Mouse (Mus musculus) MEL (cell line): ENCODE measurements around the gene Lrrc71. TPM values are rescaled to one million over a fixed set of nuclear protein-coding genes. Genes with fewer than 3 reads are reported as not detected.
A peak's percentile ranks its signal among the peaks of the same experiment; 100 is the strongest.

ENCODE experiments used
- DNase-seq: peaks from one replicate; pipeline ENCODE4 v3.0.0; 2011; ENCODE audit warnings: low read depth, low spot score
- H3K27ac ChIP-seq: 2 replicates; pipeline ENCODE4 v1.5.1; 2012; ENCODE audit warnings: low read depth, mild to moderate bottlenecking, control low read depth, low read length, moderate library complexity; ENCODE audit not compliant: control insufficient read depth
- H3K27me3 ChIP-seq, 2 experiments: fragments of 150-350 bp in 1 of 2; sonication (generic) in 1 of 2; 2 replicates each; pipeline ENCODE4 v1.6.1; 2012; ENCODE audit warnings: low read length in 2 of 2, mild to moderate bottlenecking in 2 of 2, improper control_type of control experiment in 1 of 2, moderate library complexity in 1 of 2; ENCODE audit not compliant: insufficient read depth in 2 of 2, control insufficient read depth in 1 of 2
- H3K36me3 ChIP-seq, 2 experiments: 2 replicates each; pipeline ENCODE4 v1.6.1; 2012 to 2014; ENCODE audit warnings: low read length in 2 of 2, improper control_type of control experiment in 1 of 2, inconsistent platforms in 1 of 2, mild to moderate bottlenecking in 1 of 2; ENCODE audit not compliant: insufficient read depth in 2 of 2, control insufficient read depth in 1 of 2
- H3K4me1 ChIP-seq, 2 experiments: fragments of 150-350 bp in 1 of 2; sonication (generic) in 1 of 2; 2 replicates each; pipeline ENCODE4 v1.6.1; 2012; ENCODE audit warnings: low read length in 2 of 2, improper control_type of control experiment in 1 of 2, mild to moderate bottlenecking in 1 of 2; ENCODE audit not compliant: insufficient read depth in 2 of 2, control insufficient read depth in 1 of 2
- H3K4me3 ChIP-seq, 2 experiments: fragments of 150-350 bp in 1 of 2; sonication (generic) in 1 of 2; 2 replicates each; pipeline ENCODE4 v1.5.1; 2012; ENCODE audit warnings: low read depth in 2 of 2, low read length in 2 of 2, mild to moderate bottlenecking in 2 of 2, moderate library complexity in 2 of 2, control low read depth in 1 of 2, improper control_type of control experiment in 1 of 2; ENCODE audit not compliant: control insufficient read depth in 1 of 2, insufficient read depth in 1 of 2
- H3K79me2 ChIP-seq: 2 replicates; pipeline ENCODE4 v1.6.1; 2012; ENCODE audit warnings: mild to moderate bottlenecking, low read length, moderate library complexity; ENCODE audit not compliant: control insufficient read depth, poor library complexity, insufficient read depth
- H3K9ac ChIP-seq: 2 replicates; pipeline ENCODE4 v1.6.1; 2012; ENCODE audit warnings: low read depth, mild to moderate bottlenecking, control low read depth, low read length, moderate library complexity; ENCODE audit not compliant: control insufficient read depth, poor library complexity, severe bottlenecking
- H3K9me3 ChIP-seq: fragments of 150-350 bp; sonication (generic); replicated peaks from 2 replicates; pipeline ENCODE4 v1.6.1; 2012; ENCODE audit warnings: mild to moderate bottlenecking, low read length, improper control_type of control experiment, moderate library complexity; ENCODE audit not compliant: insufficient read depth
- BHLHE40 ChIP-seq: IDR thresholded peaks from 2 replicates; pipeline ENCODE4 v1.6.1; 2012; ENCODE audit warnings: low read depth, mild to moderate bottlenecking, inconsistent platforms, low read length, improper control_type of control experiment, borderline replicate concordance
- ELF1 ChIP-seq: IDR thresholded peaks from 2 replicates; pipeline ENCODE4 v1.6.1; 2014; ENCODE audit warnings: low read depth, mild to moderate bottlenecking, inconsistent platforms, low read length, improper control_type of control experiment, moderate library complexity
- EP300 ChIP-seq, 2 experiments: IDR thresholded peaks; 2 replicates each; pipeline ENCODE4 v1.6.1; 2011; ENCODE audit warnings: improper control_type of control experiment in 2 of 2, low read length in 2 of 2, low read depth in 1 of 2, mild to moderate bottlenecking in 1 of 2
- GABPA ChIP-seq: IDR thresholded peaks from 2 replicates; pipeline ENCODE4 v1.6.1; 2012; ENCODE audit warnings: low read depth, mild to moderate bottlenecking, inconsistent platforms, low read length, improper control_type of control experiment, moderate library complexity
- GATA1 ChIP-seq: IDR thresholded peaks from 2 replicates; pipeline ENCODE4 v1.6.1; 2011; ENCODE audit warnings: low read depth, low read length, improper control_type of control experiment
- HCFC1 ChIP-seq: IDR thresholded peaks from 2 replicates; pipeline ENCODE4 v1.6.1; 2012; ENCODE audit warnings: low read depth, mild to moderate bottlenecking, inconsistent platforms, low read length, improper control_type of control experiment, moderate library complexity
- JUND ChIP-seq: IDR thresholded peaks from 2 replicates; pipeline ENCODE4 v1.6.1; 2011; ENCODE audit warnings: low read depth, mild to moderate bottlenecking, improper control_type of control experiment, low read length
- KAT2A ChIP-seq: conservative IDR thresholded peaks from 2 replicates; pipeline ENCODE4 v1.6.1; 2012; ENCODE audit warnings: low read depth, low read length, improper control_type of control experiment, inconsistent platforms
- MAX ChIP-seq: IDR thresholded peaks from 2 replicates; pipeline ENCODE4 v1.6.1; 2011; ENCODE audit warnings: low read length, improper control_type of control experiment
- MEF2A ChIP-seq: IDR thresholded peaks from 2 replicates; pipeline ENCODE4 v1.6.1; 2014; ENCODE audit warnings: low read depth, mild to moderate bottlenecking, inconsistent platforms, low read length, improper control_type of control experiment; ENCODE audit not compliant: poor library complexity, insufficient replicate concordance, severe bottlenecking; ENCODE audit errors: extremely low read depth
- NRF1 ChIP-seq: IDR thresholded peaks from 2 replicates; pipeline ENCODE4 v1.6.1; 2014; ENCODE audit warnings: low read depth, mild to moderate bottlenecking, inconsistent platforms, low read length, improper control_type of control experiment, moderate library complexity; ENCODE audit not compliant: poor library complexity, insufficient read depth, severe bottlenecking
- TCF12 ChIP-seq: IDR thresholded peaks from 2 replicates; pipeline ENCODE4 v1.6.1; 2014; ENCODE audit warnings: low read depth, mild to moderate bottlenecking, inconsistent platforms, low read length, improper control_type of control experiment, moderate library complexity
- ZKSCAN1 ChIP-seq: IDR thresholded peaks from 2 replicates; pipeline ENCODE4 v1.6.1; 2012; ENCODE audit warnings: low read depth, mild to moderate bottlenecking, inconsistent platforms, low read length, improper control_type of control experiment, moderate library complexity
- ZMIZ1 ChIP-seq: IDR thresholded peaks from 2 replicates; pipeline ENCODE4 v1.6.1; 2012; ENCODE audit warnings: low read depth, mild to moderate bottlenecking, inconsistent platforms, low read length, improper control_type of control experiment, moderate library complexity
- ZNF384 ChIP-seq: IDR thresholded peaks from 2 replicates; pipeline ENCODE4 v1.6.1; 2012; ENCODE audit warnings: low read depth, mild to moderate bottlenecking, inconsistent platforms, low read length, improper control_type of control experiment
- polyA plus RNA-seq, 2 experiments: library from polyadenylated mRNA; stranded (reverse) in 1 of 2; unstranded in 1 of 2; fragments of >175 nt in 1 of 2; fragments of >200 nt in 1 of 2; gene quantifications; 2 replicates each; pipeline versions ENCODE4 v1.2.1 to v1.2.4; 2012; ENCODE audit warnings: low replicate concordance in 2 of 2, low read depth in 1 of 2; ENCODE audit not compliant: insufficient read length in 2 of 2, insufficient read depth in 1 of 2, missing spikeins in 1 of 2
- total RNA-seq: library from RNA; depleted of rRNA; stranded (reverse); fragments of 300-350 nt; gene quantifications from 2 replicates; pipeline ENCODE4 v1.2.3, GENCODE M21; 2012

The Lrrc71 gene
- total and polyA plus RNA-seq, 3 experiments, result 0.04 TPM; not detected in 2

DNA sequence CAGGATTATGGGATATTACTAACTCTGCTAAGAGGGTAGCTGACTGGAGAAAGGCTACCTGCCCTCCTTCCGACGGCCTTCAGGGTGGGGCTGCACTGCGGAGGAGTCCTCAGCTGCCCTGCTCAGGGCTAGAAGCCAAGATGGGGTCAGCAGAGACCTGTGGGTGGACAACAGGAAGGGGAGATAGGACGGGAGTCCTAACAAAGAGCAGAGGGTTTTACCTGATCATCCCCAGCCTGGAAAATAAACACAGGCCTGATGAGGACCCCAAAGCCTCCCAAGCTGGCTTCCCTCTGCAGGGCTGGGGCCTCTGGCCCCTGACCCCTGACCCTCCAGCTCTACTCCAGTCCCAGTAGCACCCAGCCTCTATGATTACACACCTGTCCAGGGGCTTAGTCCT is 14.8 kb upstream of the Lrrc71 start:
- Histone ChIP-seq H3K4me3 (no peak overlapping the region), H3K27me3 (no peaks in the 10 kb centered on the region), H3K4me1 (peaks cover 2 to 3% of the 10 kb centered on the region in 2 experiments; a peak in 2 of 4 replicates), H3K27ac (no peak overlapping the region), H3K9ac (no peak overlapping the region), H3K36me3 (no peaks in the 10 kb centered on the region), H3K9me3 (no peaks in the 10 kb centered on the region), H3K79me2 (no peaks in the 10 kb centered on the region)
- TF ChIP-seq KAT2A, result no peak
- no peak for DNase-seq

DNA sequence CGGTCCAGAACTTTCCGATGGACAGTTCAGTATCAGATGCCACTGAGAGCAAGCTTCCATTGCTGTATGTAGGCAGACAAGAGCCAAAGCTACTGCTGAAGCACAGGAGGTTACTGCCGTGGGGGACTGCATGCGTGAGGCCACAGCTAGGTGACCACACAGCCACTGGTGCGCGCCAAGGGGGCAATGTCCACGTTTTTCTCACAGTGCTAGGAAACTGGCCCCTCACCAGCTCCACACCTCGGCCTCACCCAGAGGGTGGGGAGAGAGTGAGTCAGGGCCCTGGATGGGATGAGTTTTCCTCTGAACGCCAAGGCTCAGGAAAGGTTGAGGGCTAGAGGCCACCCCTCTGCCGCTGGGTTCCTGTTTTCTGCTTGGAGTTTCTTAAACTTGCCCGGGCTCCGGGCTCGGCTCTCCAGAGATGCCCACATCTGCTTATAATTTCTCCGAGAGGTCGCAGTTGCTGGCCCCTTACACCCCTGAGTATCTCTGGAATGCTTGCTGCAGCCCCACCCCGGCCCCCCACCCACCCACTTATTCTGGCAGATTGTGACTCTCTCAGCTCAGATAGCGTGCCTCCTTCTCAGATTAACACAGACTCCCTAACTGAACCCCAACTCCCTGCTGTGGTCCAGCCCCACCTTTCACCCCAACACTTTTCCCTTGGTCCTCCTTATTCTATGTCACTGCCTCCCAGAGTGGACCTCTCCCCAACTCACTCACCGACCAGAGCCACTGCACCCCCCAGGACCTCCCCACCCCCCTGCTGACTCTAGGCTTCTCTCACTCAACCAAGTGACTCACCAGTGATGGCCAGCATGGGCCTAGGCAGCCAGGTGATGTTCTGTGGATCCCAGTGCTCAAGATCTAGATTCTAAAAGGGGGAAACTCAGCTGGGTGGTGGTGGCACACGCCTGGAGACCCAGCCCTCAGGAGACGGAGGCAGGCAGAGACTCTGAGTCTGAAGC is 13.3 kb upstream of the Lrrc71 start:
- Histone ChIP-seq H3K4me3 (no peak overlapping the region), H3K9me3 (no peaks in the 10 kb centered on the region), H3K27ac (no peak overlapping the region), H3K9ac (no peak overlapping the region), H3K36me3 (no peaks in the 10 kb centered on the region), H3K79me2 (no peaks in the 10 kb centered on the region), H3K27me3 (no peaks in the 10 kb centered on the region), H3K4me1 (peaks cover 2 to 3% of the 10 kb centered on the region in 2 experiments; a peak in 2 of 4 replicates)
- DNase-seq, result peak; percentile 11
- TF ChIP-seq ZMIZ1, result no peak
- no peak for TF ChIP-seq ZNF384
- TF ChIP-seq MAX, result no peak
- TF ChIP-seq NRF1, result no peak

DNA sequence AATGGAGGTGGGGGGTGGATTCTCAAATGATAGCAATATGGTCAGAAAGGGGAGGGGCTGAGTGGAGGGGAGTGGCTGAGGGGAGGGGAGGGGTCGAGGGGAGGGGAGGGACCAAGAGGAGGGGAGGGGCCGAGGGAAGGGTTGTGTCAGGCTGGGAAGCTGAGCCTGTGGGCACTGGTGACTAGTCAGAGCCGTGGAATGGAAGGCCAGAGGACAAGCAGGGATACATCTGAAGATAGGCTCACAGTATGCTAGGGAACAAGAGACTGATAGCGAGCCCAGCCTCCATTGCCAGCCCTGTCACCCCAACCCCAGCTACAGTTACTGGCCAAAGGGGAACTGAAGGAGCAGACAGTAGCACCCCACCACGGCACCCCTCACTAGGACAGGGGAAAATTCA is 10.2 kb upstream of the Lrrc71 start:
- H3K79me2 ChIP-seq, result no peaks in the 10 kb centered on the region
- H3K4me1 ChIP-seq, result peaks cover 0 to 3% of the 10 kb centered on the region in 2 experiments; a peak in 1 of 4 replicates
- TF ChIP-seq TCF12 (no peak), ZKSCAN1 (no peak), BHLHE40 (no peak), MEF2A (no peak), JUND (no peak), EP300 (IDR thresholded peaks at IDR 0.05; ENCODE audit: low read depth in 1 of 2, low read length in 2 of 2) (no peak), ELF1 (no peak), GATA1 (no peak), HCFC1 (no peak), GABPA (no peak)

More for the DNA sequence above, 10.2 kb upstream of the Lrrc71 start:
- no peaks in the 10 kb centered on the region; a peak in 1 of 4 replicates for H3K27me3 ChIP-seq
- H3K36me3 ChIP-seq, result no peaks in the 10 kb centered on the region
- H3K4me3 ChIP-seq, result peak overlapping the region; percentile 36 to 54; a peak in 3 of 4 replicates
- no peak overlapping the region for H3K27ac ChIP-seq
- DNase-seq, result peak; percentile 56
- H3K9ac ChIP-seq, result peak overlapping the region; percentile 15; the same call in 1 of the 2 replicates
- H3K9me3 ChIP-seq, result no peaks in the 10 kb centered on the region
